Mouse (Mus musculus) small intestine, adult 2 months (tissue): ENCODE data around the gene AC109138.7.

Experiments
- CTCF ChIP-seq: fragments of 200-500 bp; IDR thresholded peaks from 2 replicates; pipeline ENCODE4 v1.5.1; 2012; ENCODE audit warnings: low read depth, mild to moderate bottlenecking, control low read depth, inconsistent platforms, low read length, moderate library complexity, mixed read lengths; ENCODE audit not compliant: insufficient replicate concordance, insufficient read length; ENCODE audit errors: extremely low read depth
- POLR2A ChIP-seq: fragments of 200-500 bp; IDR thresholded peaks from 2 replicates; pipeline ENCODE4 v1.6.1; 2012; ENCODE audit warnings: low read depth, mild to moderate bottlenecking, control low read depth, inconsistent platforms, low read length, moderate library complexity

GRCm38 (mm10) chr19:4204889-4205288 lies 9.3 kb upstream of the AC109138.7 start:
- TF ChIP-seq CTCF = no peak
- no peak for TF ChIP-seq POLR2A
